ENCODE assay signal across 1 mouse cellular context in genomic region chr3:96268051-96268775, GRCm38 (mm10).
A peak's percentile ranks its signal among the peaks of the same experiment; 100 is the strongest.
TF ChIP-seq lines count a peak whose summit lies in the region.

Gene Hist2h3b (plus strand): TSS chr3:96268654.

TF ChIP-seq in CH12.LX, 34 proteins besides CTCF, POLR2A, EP300 and RAD21 (continued from another document):
- TF ChIP-seq ZKSCAN1 (IDR thresholded peaks at IDR 0.05; ENCODE audit: borderline replicate concordance, low read depth, low read length) (no peak), ETS1 (conservative IDR thresholded peaks at IDR 0.05; ENCODE audit: low read depth, low read length) (no peak), BHLHE40 (IDR thresholded peaks at IDR 0.05; ENCODE audit: low read depth, low read length) (no peak), GABPA (IDR thresholded peaks at IDR 0.05; ENCODE audit: insufficient replicate concordance, low read depth, low read length) (no peak), SIN3A (IDR thresholded peaks at IDR 0.05; ENCODE audit: low read length) (peak; percentile 78), UBTF (IDR thresholded peaks at IDR 0.05; ENCODE audit: low read depth, low read length) (no peak), MAZ (IDR thresholded peaks at IDR 0.05; ENCODE audit: low read depth, low read length) (no peak), MAFK (IDR thresholded peaks at IDR 0.05; ENCODE audit: insufficient replicate concordance, low read length) (0 out of 2 replicates have a peak, but pooled peaks have one; percentile 31), SMC3 (IDR thresholded peaks at IDR 0.05; ENCODE audit: low read depth, low read length) (no peak), PAX5 (IDR thresholded peaks at IDR 0.05; ENCODE audit: low read length) (no peak), USF2 (conservative IDR thresholded peaks at IDR 0.05; ENCODE audit: low read depth, low read length) (no peak), MEF2A (IDR thresholded peaks at IDR 0.05; ENCODE audit: borderline replicate concordance, low read depth, low read length) (no peak), TCF12 (IDR thresholded peaks at IDR 0.05; ENCODE audit: low read depth, low read length) (peak; percentile 85), JUND (conservative IDR thresholded peaks at IDR 0.05; ENCODE audit: low read depth, low read length) (no peak), E2F4 (IDR thresholded peaks at IDR 0.05; ENCODE audit: insufficient replicate concordance, low read depth, low read length) (no peak), ZMIZ1 (IDR thresholded peaks at IDR 0.05; ENCODE audit: low read depth, low read length) (peak; percentile 91), JUN (IDR thresholded peaks at IDR 0.05; ENCODE audit: insufficient read depth, low read depth, low read length) (no peak), ZNF384 (IDR thresholded peaks at IDR 0.05; ENCODE audit: low read depth, low read length) (no peak), MXI1 (IDR thresholded peaks at IDR 0.05; ENCODE audit: low read depth, low read length) (peak; percentile 55; the same call in 1 of the 2 replicates), POLR2AphosphoS2 (IDR thresholded peaks at IDR 0.05; ENCODE audit: low read depth, low read length) (peak; percentile 94), MYC (IDR thresholded peaks at IDR 0.05; ENCODE audit: low read depth, low read length) (0 out of 2 replicates have a peak, but pooled peaks have one; percentile 44), KAT2A (IDR thresholded peaks at IDR 0.05; ENCODE audit: insufficient replicate concordance, low read length) (no peak), TBP (conservative IDR thresholded peaks at IDR 0.05; ENCODE audit: low read depth, low read length) (peak; percentile 98), ELF1 (IDR thresholded peaks at IDR 0.05; ENCODE audit: low read depth, low read length) (0 out of 2 replicates have a peak, but pooled peaks have one; percentile 34), ZC3H11A (IDR thresholded peaks at IDR 0.05; ENCODE audit: low read depth, low read length) (no peak), USF1 (IDR thresholded peaks at IDR 0.05; ENCODE audit: low read depth, low read length) (no peak), MAX (IDR thresholded peaks at IDR 0.05; ENCODE audit: low read length) (0 out of 2 replicates have a peak, but pooled peaks have one; percentile 19), CHD1 (IDR thresholded peaks at IDR 0.05; ENCODE audit: low read depth, low read length) (peak; percentile 88; the same call in 1 of the 2 replicates), CHD2 (IDR thresholded peaks at IDR 0.05; ENCODE audit: low read length) (peak; percentile 57; the same call in 1 of the 2 replicates), NELFE (IDR thresholded peaks at IDR 0.05; ENCODE audit: low read depth, low read length) (peak; percentile 95), RCOR1 (conservative IDR thresholded peaks at IDR 0.05; ENCODE audit: low read depth, low read length) (no peak)
TF ChIP-seq in CH12.LX: peak in this region for 15.
